Mouse (Mus musculus) heart, adult 2 months (tissue): ENCODE measurements around the gene Gm45062. TPM values are rescaled to one million over a fixed set of nuclear protein-coding genes. Genes with fewer than 3 reads are reported as not detected.

ENCODE experiments used
- DNase-seq, 2 experiments: peaks; one replicate each; pipeline ENCODE4 v3.0.0; 2021
- H3K27ac ChIP-seq: fragments of 200-600 bp; 2 replicates; pipeline ENCODE4 v1.8.1; 2022
- H3K27me3 ChIP-seq: fragments of 200-500 bp; 2 replicates; pipeline ENCODE4 v1.6.1; 2012; ENCODE audit warnings: mild to moderate bottlenecking, low read length, inconsistent platforms, mixed read lengths; ENCODE audit not compliant: control insufficient read depth, insufficient read depth
- H3K36me3 ChIP-seq: fragments of 200-500 bp; 2 replicates; pipeline ENCODE4 v1.6.1; 2012; ENCODE audit warnings: low read length, inconsistent platforms; ENCODE audit not compliant: control insufficient read depth, insufficient read depth
- H3K4me1 ChIP-seq: fragments of 200-500 bp; 2 replicates; pipeline ENCODE4 v1.6.1; 2011; ENCODE audit warnings: low read length; ENCODE audit not compliant: control insufficient read depth, insufficient read depth
- H3K4me3 ChIP-seq: fragments of 200-600 bp; 2 replicates; pipeline ENCODE4 v1.8.1; 2022
- H3K79me2 ChIP-seq: fragments of 200-500 bp; replicated peaks from 2 replicates; pipeline ENCODE4 v1.6.1; 2012; ENCODE audit warnings: mild to moderate bottlenecking, inconsistent platforms, low read length, moderate library complexity, mixed read lengths; ENCODE audit not compliant: control insufficient read depth, insufficient read depth
- H3K9ac ChIP-seq: fragments of 200-500 bp; 2 replicates; pipeline ENCODE4 v1.6.1; 2012; ENCODE audit warnings: low read depth, mild to moderate bottlenecking, control low read depth, inconsistent platforms, low read length, mixed read lengths
- CTCF ChIP-seq: fragments of 200-600 bp; IDR thresholded peaks from 2 replicates; pipeline ENCODE4 v1.8.1; 2022; ENCODE audit warnings: antibody characterized with exemption, mild to moderate bottlenecking, moderate library complexity
- EP300 ChIP-seq: fragments of 200-500 bp; IDR thresholded peaks from 2 replicates; pipeline ENCODE4 v1.6.1; 2011; ENCODE audit warnings: low read depth, low read length, control low read depth; ENCODE audit not compliant: insufficient read depth
- POLR2A ChIP-seq: fragments of 200-500 bp; IDR thresholded peaks from 2 replicates; pipeline ENCODE4 v1.6.1; 2011; ENCODE audit warnings: mild to moderate bottlenecking, low read depth, low read length, control low read depth; ENCODE audit not compliant: insufficient read depth
- WGBS: fragments of 180-500 bp; shearing (Covaris S2); methylation state at CpG from one replicate; pipeline ENCODE4 v1.1.7; 2018; 5-methylcytosine and 5-hydroxymethylcytosine counted together
- intact Hi-C: fragments of 180-260 bp; cut with DNase I; formaldehyde crosslinking; loops from one replicate; pipeline ENCODE4 v1.15.1; 2025
- polyA plus RNA-seq: library from polyadenylated mRNA; depleted of rRNA; stranded (reverse); fragments of >200 nt; gene quantifications from 2 replicates; pipeline ENCODE4 v1.2.3, GENCODE M21; 2012
- total RNA-seq, 2 experiments: library from RNA; stranded (reverse); gene quantifications; 2 replicates each; pipeline ENCODE4 v1.2.3; 2021

Gm45062 gene
- total and polyA plus RNA-seq, 3 experiments = 0.57 to 1.9 TPM; not detected in 1

DNA sequence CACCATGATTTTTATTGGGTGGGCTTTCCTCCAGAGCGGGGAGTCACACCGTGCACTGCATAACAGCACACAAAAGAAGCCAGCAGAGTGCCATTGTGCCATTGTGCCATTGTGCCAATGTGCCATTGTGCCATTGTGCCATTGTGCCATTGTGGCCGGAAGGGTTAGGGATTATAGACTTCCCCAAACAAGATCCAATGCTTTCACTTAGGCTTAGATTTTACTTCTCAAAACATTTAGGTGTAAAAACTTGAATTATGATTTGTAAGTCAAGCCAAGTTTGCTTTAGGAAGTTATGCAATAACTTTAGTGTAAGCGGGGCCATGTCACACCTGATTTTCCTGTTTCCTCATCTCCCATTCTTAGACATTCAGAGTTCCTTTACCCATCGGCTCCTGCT, 156.6 kb downstream of the Gm45062 start:
- intact Hi-C loops = no loop called here
- no peak overlapping the region for H3K4me3 ChIP-seq
- no peaks in the 10 kb centered on the region for H3K27me3 ChIP-seq
- DNase-seq = no peak
- H3K79me2 ChIP-seq = no peaks in the 10 kb centered on the region
- WGBS = 90% methylated on average over 5 of the region's 5 CpGs
- H3K27ac ChIP-seq = no peak overlapping the region
- H3K4me1 ChIP-seq = no peaks in the 10 kb centered on the region; the same call in 1 of the 2 replicates
- TF ChIP-seq POLR2A (no peak), EP300 (no peak), CTCF (no peak)
- H3K9ac ChIP-seq = no peak overlapping the region
- no peaks in the 10 kb centered on the region for H3K36me3 ChIP-seq

DNA sequence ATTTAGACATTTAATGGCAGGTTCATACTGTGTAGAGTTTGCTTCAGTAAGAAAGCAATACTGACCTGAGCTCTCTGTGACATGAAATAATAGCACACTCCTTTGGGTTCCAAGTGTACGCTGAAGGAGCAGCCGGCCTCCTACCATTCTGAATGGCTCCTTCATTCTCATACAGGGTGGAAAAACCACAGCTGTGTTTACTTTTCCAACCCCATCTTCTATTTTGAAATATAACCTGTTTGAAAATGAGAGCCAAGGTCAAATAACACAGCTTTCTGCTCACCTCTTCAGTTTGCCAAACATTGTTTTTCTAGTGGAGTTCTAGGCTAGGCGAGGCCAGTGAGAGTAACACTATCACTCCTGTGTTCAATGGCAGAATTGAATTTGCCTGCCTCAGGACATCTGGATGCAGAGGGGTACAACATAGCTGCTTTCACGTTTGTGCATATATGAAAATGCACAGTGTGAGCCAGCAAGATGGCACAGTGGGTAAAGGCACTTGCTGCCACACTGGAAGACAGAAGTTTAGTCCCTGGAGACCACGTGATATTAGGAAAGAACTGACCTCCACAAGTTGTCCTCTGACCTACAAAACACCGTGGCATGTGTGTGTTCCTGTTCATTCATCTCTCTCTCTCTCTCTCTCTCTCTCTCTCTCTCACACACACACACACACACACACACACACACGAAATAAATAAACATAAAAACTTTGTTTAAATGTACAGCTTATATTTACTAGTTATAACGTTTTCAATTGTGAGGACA, 157.7 kb downstream of the Gm45062 start:
- no peak for DNase-seq
- no peaks in the 10 kb centered on the region for H3K79me2 ChIP-seq
- intact Hi-C loops = no loop called here
- no peaks in the 10 kb centered on the region for H3K36me3 ChIP-seq
- no peak for TF ChIP-seq EP300
- no peak for TF ChIP-seq POLR2A
- no peak for TF ChIP-seq CTCF
- no peak overlapping the region for H3K4me3 ChIP-seq
- no peaks in the 10 kb centered on the region; the same call in 1 of the 2 replicates for H3K4me1 ChIP-seq
- no peak overlapping the region for H3K9ac ChIP-seq
- no peaks in the 10 kb centered on the region for H3K27me3 ChIP-seq
- 85% methylated on average over 8 of the region's 8 CpGs for WGBS
- no peak overlapping the region for H3K27ac ChIP-seq

DNA sequence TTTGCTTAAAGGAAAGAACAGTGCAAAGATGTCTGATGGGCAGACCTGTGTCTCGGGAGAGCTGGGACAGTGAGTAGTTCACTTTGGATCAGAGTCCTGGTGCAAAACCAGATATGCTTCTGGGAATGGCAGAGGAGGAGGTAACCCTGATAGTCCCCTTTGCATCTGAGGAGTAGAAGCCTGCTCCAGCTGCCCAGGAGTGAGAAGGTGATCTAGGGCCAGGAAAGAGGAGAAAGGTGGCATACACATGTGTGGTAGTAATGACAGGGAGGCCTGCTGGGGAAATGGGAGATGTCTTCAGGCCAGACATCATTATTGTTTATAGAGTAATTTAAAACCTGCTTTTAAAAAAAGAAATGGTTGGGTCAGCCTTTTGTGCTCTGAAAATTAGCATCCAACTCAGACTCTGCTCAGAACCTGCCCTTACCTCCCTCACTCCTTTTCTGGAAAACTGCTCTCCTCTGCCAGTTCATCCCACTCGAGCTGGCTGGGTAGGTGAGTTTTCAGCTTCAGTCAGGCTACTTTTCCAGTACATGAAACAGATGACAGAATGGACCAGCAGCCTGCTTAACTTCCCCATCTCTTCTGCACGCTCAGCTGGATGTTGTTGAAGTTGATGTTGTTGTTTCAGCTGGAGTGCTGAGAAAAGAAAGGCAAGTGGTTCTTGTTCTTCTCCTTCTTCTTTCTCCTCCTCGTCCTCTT, 160.4 kb downstream of the Gm45062 start:
- Histone ChIP-seq H3K4me1 (peaks cover 1% of the 10 kb centered on the region), H3K4me3 (no peak overlapping the region), H3K36me3 (peaks cover 1% of the 10 kb centered on the region), H3K27me3 (no peaks in the 10 kb centered on the region), H3K27ac (no peak overlapping the region), H3K9ac (no peak overlapping the region), H3K79me2 (no peaks in the 10 kb centered on the region)
- no peak for TF ChIP-seq POLR2A
- no peak for TF ChIP-seq CTCF
- TF ChIP-seq EP300 = no peak
- WGBS = 58% methylated on average over 4 of the region's 4 CpGs
- DNase-seq = no peak
- intact Hi-C loops = no loop called here

DNA sequence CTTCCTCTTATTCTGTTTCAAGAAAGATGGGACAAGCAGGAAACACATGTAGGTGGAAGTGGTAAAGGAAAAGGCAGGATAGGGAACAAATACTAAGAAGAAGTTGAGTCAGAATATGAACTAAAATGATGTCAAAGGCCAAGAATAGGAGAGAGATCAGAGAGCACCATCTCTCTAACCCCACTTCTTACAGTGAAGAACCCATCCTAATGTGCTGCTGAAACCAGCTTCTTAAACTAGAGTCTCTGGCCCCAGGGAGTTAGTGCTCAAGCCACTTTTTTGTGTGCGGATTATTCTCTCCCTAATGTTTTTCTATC, 160.9 kb downstream of the Gm45062 start:
- Histone ChIP-seq H3K36me3 (peaks cover 1% of the 10 kb centered on the region), H3K9ac (no peak overlapping the region), H3K4me3 (no peak overlapping the region), H3K27ac (no peak overlapping the region), H3K79me2 (no peaks in the 10 kb centered on the region), H3K27me3 (no peaks in the 10 kb centered on the region), H3K4me1 (peaks cover 1% of the 10 kb centered on the region)
- TF ChIP-seq CTCF (no peak), POLR2A (no peak), EP300 (no peak)
- no peak for DNase-seq
- 85% methylated on average over 1 of the region's 1 CpGs for whole genome bisulfite sequencing
- intact Hi-C loops = no loop called here

DNA sequence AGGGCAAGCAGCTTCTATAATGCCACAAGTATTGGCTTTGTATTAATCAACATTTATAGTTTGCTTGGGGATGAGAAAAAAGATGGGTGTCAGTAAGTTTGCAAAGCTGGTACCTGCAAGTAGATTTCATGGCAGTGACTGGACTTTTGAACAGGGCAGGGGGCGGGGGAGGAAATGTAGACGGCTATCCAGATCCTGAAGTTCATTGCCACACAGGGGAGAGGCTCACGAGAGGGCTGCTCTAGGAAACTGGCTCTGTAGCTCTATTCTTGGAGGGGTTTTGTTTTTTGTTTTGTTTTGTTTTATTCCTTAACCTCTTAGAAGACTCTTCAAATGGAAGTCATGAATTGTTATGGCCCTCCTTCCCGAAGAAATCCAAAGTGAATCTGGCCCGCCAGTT, 162.2 kb downstream of the Gm45062 start:
- no peaks in the 10 kb centered on the region for H3K79me2 ChIP-seq
- intact Hi-C loops = no loop called here
- no peak overlapping the region for H3K27ac ChIP-seq
- H3K27me3 ChIP-seq = no peaks in the 10 kb centered on the region
- TF ChIP-seq POLR2A (no peak), EP300 (no peak), CTCF (no peak)
- H3K36me3 ChIP-seq = peaks cover 1% of the 10 kb centered on the region
- DNase-seq = no peak
- H3K4me1 ChIP-seq = peaks cover 1% of the 10 kb centered on the region
- H3K4me3 ChIP-seq = no peak overlapping the region
- WGBS = 76% methylated on average over 5 of the region's 5 CpGs
- no peak overlapping the region for H3K9ac ChIP-seq

DNA sequence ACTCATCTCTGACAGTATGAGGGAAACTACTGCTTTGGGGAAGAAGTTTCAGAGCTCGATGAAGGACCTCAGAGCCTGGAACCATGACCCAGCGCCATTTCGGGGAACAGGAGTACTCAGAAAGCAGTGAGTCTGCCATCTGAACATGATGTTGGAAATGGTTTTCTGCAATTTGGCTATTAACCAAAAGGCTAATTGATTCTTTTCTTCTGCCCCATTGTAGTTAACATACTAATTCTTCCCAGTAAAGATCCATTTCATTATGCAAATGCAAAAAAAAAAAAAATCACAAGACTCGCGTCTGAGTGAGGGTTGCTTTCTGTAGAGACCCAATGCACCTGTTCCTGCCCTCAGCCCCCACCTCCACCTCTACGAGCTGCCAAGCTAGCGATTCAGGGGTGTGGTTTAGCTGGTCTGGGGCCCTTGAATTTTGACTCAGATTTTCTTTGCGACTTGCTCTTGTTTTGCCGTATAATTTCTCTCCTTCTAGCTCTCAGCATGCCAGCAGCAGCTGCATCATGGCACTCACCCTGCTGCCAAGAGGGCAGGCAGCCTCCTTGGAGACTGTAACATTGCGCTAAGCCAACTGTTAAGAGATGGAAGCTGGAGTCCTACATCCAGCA, 162.8 kb downstream of the Gm45062 start:
- intact Hi-C loops = no loop called here
- TF ChIP-seq EP300 (no peak), POLR2A (no peak), CTCF (no peak)
- H3K4me1 ChIP-seq = peaks cover 1% of the 10 kb centered on the region
- peaks cover 1% of the 10 kb centered on the region for H3K36me3 ChIP-seq
- H3K9ac ChIP-seq = no peak overlapping the region
- peak in 1 of 2 experiments; percentile 11 for DNase-seq
- H3K4me3 ChIP-seq = no peak overlapping the region
- WGBS = 79% methylated on average over 10 of the region's 10 CpGs
- H3K27me3 ChIP-seq = no peaks in the 10 kb centered on the region
- H3K27ac ChIP-seq = no peak overlapping the region
- H3K79me2 ChIP-seq = no peaks in the 10 kb centered on the region
